Mouse (Mus musculus) T-helper 1 cell (primary cell): Measurements from ENCODE around the gene Kif13a.

Experiments used
- in situ Hi-C: fragments of 300-600 bp; cut with MboI, MseI; formaldehyde crosslinking; loops from one replicate; pipeline ENCODE4 v1.15.1; 2025; ENCODE audit warnings: high pct_unique_total_duplicates

Kif13a gene

DNA sequence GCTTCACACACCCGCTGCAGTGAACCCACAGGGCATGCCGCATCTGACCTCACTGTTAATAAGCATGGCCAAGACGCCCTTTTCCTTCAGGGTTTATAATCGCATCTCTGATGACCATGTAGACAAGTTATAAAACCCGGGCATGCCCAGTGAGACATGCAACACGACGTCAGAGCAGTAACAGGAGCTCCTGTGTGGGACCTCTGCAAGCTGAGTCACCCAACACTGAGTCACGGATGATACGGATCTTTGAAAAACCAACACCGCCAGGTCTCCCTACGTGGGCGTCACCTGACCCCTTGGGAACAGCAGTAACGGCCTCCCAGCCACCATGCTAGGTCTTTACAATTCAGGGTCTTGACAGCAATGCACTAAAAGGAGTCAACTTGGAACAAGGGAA is 89.0 kb downstream of the Kif13a start:
- in situ Hi-C loops = loop anchor here (25.0 kb wide), 1 partner anchor 172 kb away; the partner anchor contains the start of gene Nhlrc1

DNA sequence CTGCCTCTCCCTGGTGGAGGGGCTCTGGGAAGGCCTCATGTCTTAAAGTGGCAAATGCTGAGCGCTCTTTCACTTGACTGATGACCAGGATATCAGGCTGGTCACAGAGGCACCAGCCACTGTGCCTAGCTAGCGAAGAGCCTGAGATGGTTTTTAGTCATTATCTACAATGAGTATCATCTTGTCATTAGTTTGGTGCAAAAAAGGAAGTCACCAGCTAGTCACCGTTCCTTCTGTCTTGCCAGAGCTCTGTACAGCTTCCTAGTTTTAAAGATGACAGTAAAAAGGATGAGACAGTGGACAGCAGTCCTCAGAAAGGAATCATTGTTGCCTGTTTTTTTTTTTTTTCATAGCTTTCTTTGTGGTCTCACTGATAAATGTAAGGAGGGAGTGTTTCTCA is 90.4 kb downstream of the Kif13a start:
- in situ Hi-C loops = loop anchor here (25.0 kb wide), 1 partner anchor 173 kb away; the partner anchor contains the start of gene Nhlrc1

DNA sequence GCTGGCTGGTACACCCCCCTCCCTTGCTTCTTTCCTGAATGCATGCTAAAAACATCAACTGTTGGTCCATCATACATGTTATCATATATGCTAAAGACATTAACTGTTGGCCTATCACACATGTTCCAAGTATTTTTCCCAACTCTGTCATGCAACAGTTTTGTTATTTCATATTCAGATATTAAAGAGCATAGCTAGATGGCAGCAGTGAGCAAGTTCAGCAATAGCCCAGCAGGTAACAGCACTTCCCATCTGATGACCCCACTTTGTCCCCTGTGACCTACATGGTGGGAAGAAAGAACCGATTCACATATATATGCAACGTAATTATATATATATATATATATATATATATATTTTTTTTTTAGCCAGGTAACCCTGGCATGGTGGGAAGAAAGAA is 91.1 kb downstream of the Kif13a start:
- in situ Hi-C loops = loop anchor here (25.0 kb wide), 1 partner anchor 174 kb away; the partner anchor contains the start of gene Nhlrc1

DNA sequence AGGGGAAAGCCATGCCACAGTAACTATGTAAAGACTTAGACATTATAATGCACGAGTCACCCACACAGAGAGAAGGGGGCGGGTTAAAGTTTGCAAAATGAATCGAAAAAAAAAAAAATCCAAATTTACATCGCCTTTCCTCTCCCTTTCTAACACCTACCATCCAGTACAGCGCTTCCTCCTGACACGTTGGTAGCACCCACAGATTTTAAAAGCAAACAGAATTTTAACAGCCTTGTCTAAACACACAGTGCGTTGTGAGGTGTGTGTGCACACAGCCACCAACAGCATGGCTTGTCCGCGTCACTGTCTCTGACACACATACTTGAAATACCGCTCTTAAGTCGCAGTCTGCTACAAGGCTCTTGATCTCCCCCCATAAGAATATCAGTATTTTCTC is 94.3 kb downstream of the Kif13a start:
- in situ Hi-C loops = loop anchor here (25.0 kb wide), 1 partner anchor 177 kb away; the partner anchor contains the start of gene Nhlrc1

DNA sequence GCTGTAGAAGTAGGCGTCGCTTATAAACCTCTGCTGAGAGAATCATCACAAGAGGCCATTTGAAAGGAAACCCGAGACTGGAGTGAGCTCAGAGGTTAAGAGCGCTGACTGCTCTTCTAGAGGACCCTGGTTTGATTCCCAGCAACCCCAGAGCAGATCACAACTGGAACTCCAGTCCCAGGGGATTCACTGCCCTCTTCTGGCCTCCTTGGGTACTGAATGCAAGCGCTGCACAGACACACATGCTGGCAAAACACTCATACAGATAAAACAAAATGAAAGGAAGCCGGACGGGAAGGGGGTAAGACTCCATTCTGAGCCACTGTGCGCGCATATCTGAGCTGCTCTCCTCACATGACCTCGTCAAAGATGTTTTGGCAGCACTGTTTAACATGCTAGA is 94.9 kb downstream of the Kif13a start:
- in situ Hi-C loops = loop anchor here (25.0 kb wide), 1 partner anchor 177 kb away; the partner anchor contains the start of gene Nhlrc1

DNA sequence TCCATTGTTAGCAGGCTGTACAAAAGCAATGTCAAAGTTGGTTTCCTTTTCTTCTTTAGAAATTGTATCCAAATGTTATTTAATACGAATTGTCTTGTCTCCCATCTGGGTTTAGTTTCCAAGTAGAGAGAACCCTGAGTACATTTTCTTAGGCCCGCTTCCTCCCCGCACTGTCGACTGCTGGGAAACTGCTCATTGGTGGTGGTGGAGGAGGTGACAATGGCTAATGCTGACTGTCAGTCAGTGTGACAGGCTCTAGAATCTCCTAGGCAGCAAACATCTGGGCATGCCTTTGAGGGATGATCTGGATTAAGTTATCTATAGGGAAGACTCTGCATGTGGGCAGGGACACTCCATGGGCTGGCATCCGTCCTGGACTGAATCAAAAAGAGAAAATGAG is 96.1 kb downstream of the Kif13a start:
- in situ Hi-C loops = loop anchor here (25.0 kb wide), 1 partner anchor 179 kb away; the partner anchor contains the start of gene Nhlrc1

DNA sequence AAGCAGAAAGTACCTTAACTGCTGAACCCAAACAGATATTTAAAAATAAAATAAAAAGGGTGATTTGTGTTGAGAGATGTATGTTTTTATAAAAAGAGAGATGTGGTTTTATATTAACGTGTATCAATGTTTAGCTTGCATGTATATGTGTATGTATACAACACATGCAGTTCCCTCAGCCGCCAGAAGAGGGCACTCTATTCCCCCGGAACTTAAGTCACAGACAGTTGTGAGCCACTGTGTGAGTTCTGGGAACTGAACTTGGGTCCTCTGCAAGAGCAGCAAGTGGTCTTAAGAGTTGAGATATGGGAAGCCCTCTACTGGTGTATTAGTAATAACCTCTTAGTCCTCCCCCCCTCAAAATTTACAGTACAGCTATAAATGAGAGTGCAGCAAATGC is 96.7 kb downstream of the Kif13a start:
- in situ Hi-C loops = loop anchor here (25.0 kb wide), 1 partner anchor 179 kb away; the partner anchor contains the start of gene Nhlrc1

DNA sequence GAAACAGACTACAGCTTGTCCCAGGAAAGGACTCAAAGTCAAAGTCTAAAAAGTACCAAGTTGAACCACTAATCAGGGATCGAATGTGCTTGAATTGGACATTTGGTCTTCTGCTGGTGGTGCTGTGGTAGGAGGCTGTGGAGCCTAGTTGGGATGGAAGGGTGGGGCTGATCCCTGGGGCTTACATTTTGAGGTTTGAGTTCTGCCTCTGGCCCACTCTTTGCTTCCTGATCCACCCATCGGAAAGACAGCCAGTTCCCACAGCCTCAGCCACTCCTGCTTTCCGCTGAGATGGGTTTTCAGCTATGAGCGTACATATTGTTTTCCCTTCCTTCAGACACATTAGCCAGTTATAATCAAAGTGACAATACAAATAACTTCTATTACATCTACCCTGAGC is 106.4 kb downstream of the Kif13a start:
- in situ Hi-C loops = no loop called here

DNA sequence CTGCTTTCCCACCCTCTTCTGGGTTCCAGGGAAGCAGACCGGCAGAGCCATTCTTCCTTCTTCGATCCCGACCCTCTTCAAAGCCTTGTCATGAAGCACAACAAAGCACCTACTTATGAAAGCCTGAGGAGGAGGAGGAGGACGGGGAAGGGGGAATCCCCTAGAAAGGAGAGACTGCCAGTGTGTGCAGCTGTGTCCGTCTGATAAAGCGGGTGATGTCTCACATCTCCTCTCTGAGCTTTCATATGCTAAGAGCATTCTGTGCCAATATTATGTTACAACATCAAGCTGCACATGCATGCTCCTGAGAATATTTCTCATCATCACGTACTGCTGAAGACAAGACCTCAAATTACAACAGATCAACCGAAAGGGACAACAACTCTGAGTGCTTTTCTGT is 107.5 kb downstream of the Kif13a start:
- in situ Hi-C loops = no loop called here

DNA sequence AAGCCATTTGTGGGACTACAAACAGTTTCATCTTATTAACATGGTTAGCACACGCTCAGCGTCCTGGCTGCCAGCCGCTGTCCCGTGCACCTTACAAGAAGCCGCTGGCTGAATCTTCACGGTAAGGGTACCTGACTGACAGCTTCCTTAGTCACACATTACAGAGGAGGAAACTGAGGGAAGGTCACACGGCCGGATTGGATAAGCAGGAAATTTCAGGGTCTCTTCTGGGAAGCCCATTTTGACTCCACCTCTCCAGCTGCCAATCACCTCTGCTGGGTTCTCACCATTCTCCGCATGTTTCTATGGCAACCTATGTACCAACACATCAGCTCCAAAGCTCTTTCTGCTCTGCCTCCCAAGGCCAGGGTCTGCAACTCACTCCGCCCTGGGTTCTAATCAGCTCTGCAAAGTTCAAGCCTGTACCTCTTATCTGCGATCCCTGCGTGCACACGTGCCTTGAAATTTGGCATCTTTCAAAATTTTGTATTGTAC is 109.9 kb downstream of the Kif13a start:
- in situ Hi-C loops = no loop called here

DNA sequence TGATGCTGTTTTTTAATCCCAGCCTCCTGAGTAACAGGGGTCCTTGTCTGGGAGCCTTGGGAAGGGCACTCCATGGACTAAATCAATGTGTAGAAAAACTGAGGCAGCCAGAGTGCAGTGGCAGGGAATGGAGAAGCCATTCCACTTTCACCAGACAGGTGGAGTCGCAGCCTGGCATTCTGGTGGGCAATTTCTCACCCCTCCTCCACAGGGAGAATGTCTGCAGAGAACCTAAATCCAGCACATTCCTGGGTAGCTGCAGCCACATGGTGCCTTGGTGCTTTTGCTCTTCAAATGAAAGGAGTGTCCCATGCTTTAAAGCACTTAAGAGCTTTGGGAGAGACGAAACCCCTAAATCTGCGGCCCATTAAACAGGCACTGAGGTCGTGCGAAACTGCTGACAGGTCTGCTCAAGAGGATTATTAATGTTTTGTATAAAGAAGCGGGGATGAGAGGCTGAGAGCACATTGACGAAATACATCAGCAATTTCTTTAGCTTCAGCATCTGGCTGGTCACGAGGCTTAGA is 110.4 kb downstream of the Kif13a start:
- in situ Hi-C loops = no loop called here

DNA sequence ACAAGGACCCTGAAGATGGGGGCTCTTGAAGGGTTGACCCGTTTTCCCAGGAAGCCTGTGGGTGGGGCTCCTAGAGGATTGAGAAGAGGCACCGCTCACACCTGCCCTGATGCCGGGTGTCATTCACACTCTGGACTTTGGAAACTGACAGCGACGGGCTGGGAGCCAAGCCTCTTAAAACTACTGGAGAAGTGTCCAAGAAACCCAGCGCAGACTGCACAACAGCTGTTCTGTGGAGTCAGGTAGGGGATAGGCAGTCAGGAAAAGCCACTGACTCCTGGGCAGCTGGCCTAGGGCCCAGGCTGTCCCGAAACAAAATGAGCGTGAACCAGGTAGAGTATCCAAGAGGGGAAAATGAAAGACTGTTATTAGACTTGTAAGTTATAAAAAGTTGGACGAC is 111.3 kb downstream of the Kif13a start:
- in situ Hi-C loops = no loop called here

DNA sequence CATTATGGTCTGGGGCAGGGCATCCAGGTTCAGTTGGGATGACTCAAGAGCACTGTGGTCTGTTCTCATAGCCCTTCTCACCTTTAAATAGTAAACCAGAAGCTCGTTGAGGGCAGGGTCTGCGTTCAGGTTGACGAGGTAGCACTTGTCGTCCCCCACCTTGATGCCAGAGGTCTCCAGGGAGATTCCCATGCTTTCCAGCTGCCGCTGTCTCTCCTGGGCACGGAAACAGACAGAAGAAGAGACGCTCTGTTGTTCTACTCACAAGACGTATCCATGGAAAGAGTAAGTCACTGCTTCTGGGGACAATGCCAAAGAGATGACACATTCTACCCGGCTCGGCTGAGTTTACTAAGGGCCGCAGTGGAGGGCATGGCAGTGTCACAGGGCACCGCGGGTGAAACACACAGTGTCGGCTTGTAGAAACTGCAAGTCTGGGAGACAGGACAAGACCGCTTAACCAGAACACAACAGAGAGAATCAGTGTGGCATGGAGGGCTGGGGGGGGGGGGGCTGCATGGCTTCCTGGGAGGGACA is 117.0 kb downstream of the Kif13a start:
- in situ Hi-C loops = no loop called here

DNA sequence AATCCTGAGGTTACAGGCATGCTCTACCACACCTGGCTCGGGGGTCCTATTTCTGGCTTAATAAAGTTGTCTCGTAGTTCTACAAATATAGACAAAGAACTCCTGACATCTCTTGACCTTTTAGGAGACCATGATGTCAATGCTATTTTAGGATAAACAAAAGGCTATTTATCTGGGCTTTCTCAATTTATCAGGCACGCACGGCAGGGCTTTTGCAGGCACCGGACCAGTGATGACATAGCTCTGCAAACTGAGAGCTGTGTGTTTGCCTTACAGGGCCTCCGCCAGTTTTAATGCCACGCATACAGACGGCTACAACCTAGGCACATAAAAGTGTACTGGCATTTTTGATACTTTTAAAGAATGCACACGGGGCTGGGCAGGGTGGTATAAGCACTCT is 118.0 kb downstream of the Kif13a start:
- in situ Hi-C loops = no loop called here

DNA sequence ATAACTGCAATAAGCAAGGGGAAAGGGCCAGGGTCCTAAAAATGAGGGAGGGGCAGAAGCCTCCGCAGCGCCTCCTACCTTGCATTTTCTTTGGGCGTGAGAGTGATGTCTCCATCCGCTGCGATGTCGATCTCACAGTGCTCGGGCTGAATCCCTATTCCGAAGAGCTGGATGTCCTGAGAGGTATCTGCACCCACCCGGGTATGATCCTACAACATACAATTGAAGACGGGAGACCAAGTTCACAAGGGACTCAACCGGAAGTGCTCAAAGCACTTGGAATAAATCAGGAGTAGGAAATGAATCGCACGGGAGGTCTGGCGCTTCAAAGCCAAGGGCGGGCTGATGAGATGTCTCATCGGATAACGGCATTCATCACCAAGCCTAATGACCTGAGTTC is 119.1 kb downstream of the Kif13a start:
- in situ Hi-C loops = no loop called here

DNA sequence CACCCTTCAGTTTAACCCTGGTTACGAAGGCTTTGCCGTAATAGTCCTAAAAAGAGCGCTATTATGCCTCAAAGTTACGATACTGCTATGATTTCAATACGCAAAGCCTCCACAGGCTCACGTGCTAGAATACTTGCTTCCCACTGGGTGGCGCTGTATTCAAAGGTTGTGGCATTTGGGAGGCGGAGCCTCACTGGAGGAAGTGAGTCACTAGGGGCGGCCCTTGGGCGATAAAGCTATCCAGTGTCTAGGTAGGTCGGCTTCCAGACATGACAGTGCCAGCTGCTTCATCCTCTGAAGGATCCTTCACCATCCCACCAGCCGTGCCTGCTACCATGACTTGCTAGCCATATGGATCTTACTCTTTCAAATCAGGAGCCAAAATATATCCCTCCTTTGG is 119.6 kb downstream of the Kif13a start:
- in situ Hi-C loops = no loop called here

DNA sequence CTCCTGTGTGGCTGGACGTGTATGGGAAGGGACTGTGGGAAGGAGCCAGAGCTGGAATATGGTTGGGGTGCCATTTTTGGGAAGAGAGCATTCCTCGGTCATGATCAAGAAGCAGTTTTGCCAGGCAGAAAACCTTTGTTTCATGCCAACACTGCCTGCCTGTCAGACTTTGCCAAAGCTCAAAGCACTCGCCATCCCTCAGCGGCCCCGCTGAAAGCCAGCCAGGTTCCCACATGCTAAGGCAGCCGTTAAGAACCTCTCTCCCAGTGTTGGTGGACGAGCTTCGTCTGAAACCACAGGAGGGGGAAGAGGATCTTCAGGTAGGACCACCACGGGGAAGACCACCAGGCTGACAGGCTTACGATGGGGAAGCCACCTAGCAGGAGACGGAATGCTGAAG is 121.8 kb downstream of the Kif13a start:
- in situ Hi-C loops = no loop called here

DNA sequence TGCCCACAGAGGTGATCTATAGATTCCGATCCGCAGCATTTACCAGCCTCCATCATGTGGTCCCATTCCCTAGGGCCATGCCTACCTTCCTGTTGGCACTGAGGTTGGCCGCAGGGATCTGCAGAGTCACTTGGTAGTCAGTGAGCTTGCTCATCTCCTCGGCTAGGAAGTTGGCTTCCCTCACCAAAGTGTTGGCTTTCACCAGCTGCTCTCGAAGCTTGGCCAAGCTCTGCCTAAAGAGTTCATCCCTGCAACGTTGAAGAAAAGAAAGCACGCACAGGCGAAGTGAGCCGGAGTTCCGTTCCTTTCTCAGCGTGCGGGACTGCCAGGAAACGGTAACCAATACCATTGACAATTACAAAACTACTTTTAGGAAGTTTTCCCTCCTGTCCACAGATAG is 128.5 kb downstream of the Kif13a start:
- in situ Hi-C loops = loop anchor here (5.0 kb wide), 1 partner anchor 489 kb away; no protein-coding TSS in a partner anchor

DNA sequence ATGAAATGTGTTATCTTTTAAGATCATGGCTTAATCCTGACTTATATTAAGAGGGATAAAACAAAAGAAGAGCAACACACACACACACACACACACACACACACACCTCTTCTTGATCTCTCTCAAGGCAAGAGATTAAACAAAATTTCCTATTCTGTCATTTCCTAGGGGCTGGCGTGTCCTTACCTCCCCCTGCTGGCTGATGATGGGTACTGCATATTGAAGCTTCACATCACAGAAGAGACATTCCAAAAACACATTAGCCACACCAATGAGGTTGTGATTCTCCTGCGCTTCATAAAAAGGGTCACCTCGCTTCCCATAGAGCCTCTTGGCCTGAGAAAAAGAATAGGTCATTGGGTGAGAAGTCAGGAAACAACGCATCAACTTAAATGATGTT is 131.5 kb downstream of the Kif13a start:
- in situ Hi-C loops = no loop called here

DNA sequence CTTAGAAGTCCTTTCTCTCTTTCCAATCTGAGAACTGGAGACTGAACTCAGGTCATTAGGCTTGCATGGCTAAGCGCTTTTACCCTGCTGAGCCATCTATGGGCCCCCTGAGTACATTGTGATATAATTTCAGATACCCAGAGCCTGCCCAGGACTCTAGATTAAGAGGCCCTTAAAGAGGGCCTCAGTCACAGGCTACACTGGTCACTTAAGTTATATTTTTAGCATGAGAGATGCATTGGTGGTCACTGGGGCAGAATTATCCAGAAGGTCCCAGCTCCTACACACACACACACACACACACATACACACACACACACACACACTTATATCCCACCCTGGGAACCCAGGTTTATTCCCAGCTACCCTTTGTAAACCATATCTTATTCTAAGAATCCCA is 133.3 kb downstream of the Kif13a start:
- in situ Hi-C loops = no loop called here

DNA sequence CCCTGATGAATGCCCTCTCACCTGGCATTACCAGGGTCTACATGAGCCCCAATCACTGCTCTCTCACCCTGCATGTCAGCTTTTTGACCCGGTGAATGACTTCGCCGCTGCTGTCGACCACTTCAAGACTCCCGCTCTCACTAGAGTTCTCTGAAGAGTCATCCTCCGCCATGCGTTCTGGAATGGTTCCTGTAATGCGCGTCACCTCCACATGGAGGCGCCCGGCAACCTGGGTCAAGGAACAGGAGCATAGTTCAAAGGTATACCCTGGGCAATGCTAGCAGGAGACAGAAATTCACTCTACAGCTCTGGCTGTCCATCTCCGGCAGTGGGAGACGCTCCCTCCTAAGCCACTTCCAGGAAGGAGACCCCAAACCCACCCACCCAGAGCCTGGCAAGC is 135.8 kb downstream of the Kif13a start:
- in situ Hi-C loops = no loop called here

DNA sequence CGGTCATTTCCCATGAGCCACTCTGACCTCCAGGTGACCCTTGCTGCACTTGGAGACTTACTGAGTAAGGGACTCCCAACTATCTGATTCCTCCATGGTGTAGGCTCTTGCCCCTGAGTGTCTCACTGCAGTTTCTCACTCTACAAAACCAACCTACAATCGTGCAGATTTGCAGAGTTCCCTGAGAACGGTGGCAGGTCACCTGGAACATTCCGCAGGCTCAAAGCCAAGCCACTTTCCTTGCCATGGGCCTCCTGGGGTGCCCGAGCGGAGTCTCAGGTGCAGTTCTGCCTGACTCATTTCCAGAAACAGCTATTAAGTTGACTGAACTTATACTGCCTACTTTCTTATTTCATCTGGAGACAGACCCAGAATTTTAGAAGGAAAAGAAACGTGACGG is 141.2 kb downstream of the Kif13a start:
- in situ Hi-C loops = no loop called here

DNA sequence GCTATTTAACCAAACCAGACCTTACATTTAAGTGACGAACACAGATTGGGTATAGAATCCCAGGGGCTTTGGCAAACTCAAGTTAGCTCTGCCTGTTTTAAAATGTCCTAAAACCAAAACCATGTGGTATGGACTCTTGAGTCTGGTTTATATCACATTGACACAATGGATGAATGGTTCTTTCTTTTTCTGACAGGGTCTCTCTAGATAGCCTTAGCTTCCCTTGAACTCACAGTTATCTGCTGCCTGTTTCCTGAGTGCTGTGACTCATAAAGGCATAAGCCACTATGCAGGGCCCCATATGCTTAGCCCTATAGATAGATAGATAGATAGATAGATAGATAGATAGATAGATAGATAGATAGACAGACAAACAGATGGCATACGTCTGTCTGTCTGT is 142.8 kb downstream of the Kif13a start:
- in situ Hi-C loops = no loop called here
